Mouse (Mus musculus): ENCODE measurements around the gene Adipor2.

GRCm38 (mm10) chr6:119404854-119405253 lies 12.7 kb downstream of the Adipor2 start:
- TF ChIP-seq EP300 (IDR thresholded peaks at IDR 0.05; ENCODE audit: insufficient read depth, low read depth, low read length) (no peak), CTCF (IDR thresholded peaks at IDR 0.05) (no peak)

Data from heart, adult 2 months (tissue).